Mouse (Mus musculus) bone marrow, adult 2 months (tissue): ENCODE measurements around the gene Ammecr1. TPM values are rescaled to one million over a fixed set of nuclear protein-coding genes. Genes with fewer than 3 reads are reported as not detected.
A peak's percentile ranks its signal among the peaks of the same experiment; 100 is the strongest.

ENCODE experiments used
- H3K27ac ChIP-seq: fragments of 200-500 bp; 2 replicates; pipeline ENCODE4 v1.5.1; 2012; ENCODE audit warnings: low read depth, mild to moderate bottlenecking, control low read depth, inconsistent platforms, low read length; ENCODE audit not compliant: control insufficient read depth, poor library complexity, insufficient read depth
- H3K4me1 ChIP-seq: fragments of 200-500 bp; 2 replicates; pipeline ENCODE4 v1.6.1; 2011; ENCODE audit warnings: low read length; ENCODE audit not compliant: control insufficient read depth, insufficient read depth
- H3K4me3 ChIP-seq: fragments of 200-500 bp; replicated peaks from 2 replicates; pipeline ENCODE3; 2011; ENCODE audit warnings: mild to moderate bottlenecking, low read depth, low read length, control low read depth; ENCODE audit not compliant: control insufficient read depth
- CTCF ChIP-seq: fragments of 200-500 bp; IDR thresholded peaks from 2 replicates; pipeline ENCODE4 v1.5.1; 2011; ENCODE audit warnings: low read length, control low read depth; ENCODE audit not compliant: control insufficient read depth, insufficient read depth
- POLR2A ChIP-seq: fragments of 200-500 bp; IDR thresholded peaks from 2 replicates; pipeline ENCODE4 v1.6.1; 2011; ENCODE audit warnings: low read depth, mild to moderate bottlenecking, control low read depth, low read length, borderline replicate concordance; ENCODE audit not compliant: control insufficient read depth
- WGBS: fragments of 180-500 bp; shearing (Covaris S2); methylation state at CpG from one replicate; pipeline ENCODE4 v1.1.7; 2018; 5-methylcytosine and 5-hydroxymethylcytosine counted together
- polyA plus RNA-seq: library from polyadenylated mRNA; stranded (reverse); fragments of >200 nt; gene quantifications from 2 replicates; pipeline ENCODE4 v1.2.4, GENCODE M21; 2011; ENCODE audit warnings: low replicate concordance; ENCODE audit not compliant: missing spikeins, insufficient read depth, insufficient read length

Gene Ammecr1
- polyA plus RNA-seq, 1 experiment: 6.6 TPM

- TF ChIP-seq CTCF (no peak), POLR2A (no peak)
- 87% methylated on average over 9 of the region's 9 CpGs for WGBS
- Histone ChIP-seq H3K4me1 (no peaks in the 10 kb centered on the region), H3K27ac (no peak overlapping the region), H3K4me3 (no peak overlapping the region)
Observed at GRCm38 (mm10) chrX:142848032-142848431, 118.5 kb downstream of the Ammecr1 start.

- H3K4me1 ChIP-seq: no peaks in the 10 kb centered on the region
- 82% methylated on average over 6 of the region's 6 CpGs for WGBS
- H3K4me3 ChIP-seq: no peak overlapping the region
- TF ChIP-seq CTCF (no peak), POLR2A (no peak)
- H3K27ac ChIP-seq: no peak overlapping the region
Observed at GRCm38 (mm10) chrX:142846266-142846665, 120.3 kb downstream of the Ammecr1 start.

- no peaks in the 10 kb centered on the region; the same call in 1 of the 2 replicates for H3K4me1 ChIP-seq
- TF ChIP-seq CTCF (no peak), POLR2A (no peak)
- no peak overlapping the region for H3K4me3 ChIP-seq
- H3K27ac ChIP-seq: no peak overlapping the region
- WGBS: 87% methylated on average over 4 of the region's 4 CpGs
Observed at GRCm38 (mm10) chrX:142841916-142842315, 124.6 kb downstream of the Ammecr1 start.

DNA sequence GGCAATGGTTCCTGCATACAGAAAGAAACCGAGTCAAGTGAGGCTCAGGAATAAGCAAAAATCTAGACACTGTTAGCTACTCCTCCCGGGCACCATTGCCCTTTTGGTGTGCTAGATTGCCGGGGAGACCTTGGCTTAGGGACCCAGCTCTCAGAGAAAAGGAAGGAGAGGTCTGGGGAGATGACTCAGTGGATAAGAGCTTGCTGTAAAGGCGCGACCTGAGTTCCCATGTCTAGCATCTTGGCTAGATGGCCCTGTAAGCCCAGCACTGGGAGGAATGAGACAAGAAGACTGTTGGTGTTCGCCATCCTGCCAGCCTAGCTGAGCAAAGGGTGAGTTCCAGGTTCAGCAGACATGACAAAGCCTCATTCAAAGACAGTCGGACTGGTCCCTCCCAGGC is 127.1 kb downstream of the Ammecr1 start:
- H3K4me3 ChIP-seq: no peak overlapping the region
- 81% methylated on average over 7 of the region's 7 CpGs for WGBS
- H3K27ac ChIP-seq: no peak overlapping the region
- H3K4me1 ChIP-seq: no peaks in the 10 kb centered on the region; the same call in 1 of the 2 replicates
- TF ChIP-seq POLR2A (no peak), CTCF (no peak)

DNA sequence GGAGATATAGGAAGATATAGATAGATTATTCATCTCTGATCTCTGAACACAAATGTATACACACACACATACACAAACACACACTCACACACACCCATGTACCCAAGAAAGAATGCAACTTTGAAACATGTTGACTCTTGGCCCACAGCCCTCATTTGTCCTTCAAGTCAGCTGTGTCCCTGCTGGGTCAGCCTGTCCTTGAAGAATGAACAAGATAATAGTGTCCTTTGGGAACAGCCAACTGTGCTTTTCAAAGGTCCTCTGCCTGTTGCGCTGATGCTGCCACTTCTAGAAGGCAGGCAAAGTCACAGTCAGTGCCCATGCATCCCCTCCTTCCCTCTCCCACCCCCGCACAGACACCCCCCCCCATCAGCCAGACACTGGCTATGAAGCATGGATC is 127.7 kb downstream of the Ammecr1 start:
- no peak overlapping the region for H3K4me3 ChIP-seq
- no peaks in the 10 kb centered on the region; the same call in 1 of the 2 replicates for H3K4me1 ChIP-seq
- WGBS: 81% methylated on average over 2 of the region's 2 CpGs
- H3K27ac ChIP-seq: no peak overlapping the region
- TF ChIP-seq POLR2A (no peak), CTCF (no peak)

- 98% methylated on average over 3 of the region's 3 CpGs for WGBS
- Histone ChIP-seq H3K4me3 (no peak overlapping the region), H3K27ac (no peak overlapping the region), H3K4me1 (no peaks in the 10 kb centered on the region; the same call in 1 of the 2 replicates)
- no peak for TF ChIP-seq CTCF
- no peak for TF ChIP-seq POLR2A
Observed at GRCm38 (mm10) chrX:142837316-142837715, 129.2 kb downstream of the Ammecr1 start.

GRCm38 (mm10) chrX:142836399-142836798 is 130.1 kb downstream of the Ammecr1 start:
- H3K4me1 ChIP-seq: no peaks in the 10 kb centered on the region; the same call in 1 of the 2 replicates
- no peak overlapping the region for H3K27ac ChIP-seq
- 59% methylated on average over 7 of the region's 7 CpGs for WGBS
- H3K4me3 ChIP-seq: no peak overlapping the region
- TF ChIP-seq POLR2A: no peak
- TF ChIP-seq CTCF: no peak

- H3K4me1 ChIP-seq: no peaks in the 10 kb centered on the region; the same call in 1 of the 2 replicates
- WGBS: 85% methylated on average over 6 of the region's 6 CpGs
- H3K4me3 ChIP-seq: no peak overlapping the region
- no peak overlapping the region for H3K27ac ChIP-seq
- TF ChIP-seq CTCF: no peak
- TF ChIP-seq POLR2A: no peak
Observed at GRCm38 (mm10) chrX:142834807-142835206, 131.7 kb downstream of the Ammecr1 start.

GRCm38 (mm10) chrX:142833164-142833796 is 133.2 kb downstream of the Ammecr1 start:
- H3K27ac ChIP-seq: peak overlapping the region; percentile 61
- H3K4me1 ChIP-seq: no peaks in the 10 kb centered on the region; the same call in 1 of the 2 replicates
- peak overlapping the region; percentile 44 for H3K4me3 ChIP-seq
- no peak for TF ChIP-seq POLR2A
- TF ChIP-seq CTCF: no peak
- WGBS: 77% methylated on average over 13 of the region's 13 CpGs
